Mouse (Mus musculus) ES-Bruce4 (cell line): ENCODE data around the gene Stra8. TPM values are rescaled to one million over a fixed set of nuclear protein-coding genes. Genes with fewer than 3 reads are reported as not detected.

Experiments used
- H3K27ac ChIP-seq: 2 replicates; pipeline ENCODE4 v1.5.1; 2012; ENCODE audit warnings: low read length, inconsistent platforms; ENCODE audit not compliant: insufficient read depth
- H3K27me3 ChIP-seq: 2 replicates; pipeline ENCODE4 v1.6.1; 2012; ENCODE audit warnings: mild to moderate bottlenecking, low read length, inconsistent platforms; ENCODE audit not compliant: control insufficient read depth, poor library complexity, insufficient read depth, severe bottlenecking
- H3K36me3 ChIP-seq: 2 replicates; pipeline ENCODE4 v1.6.1; 2012; ENCODE audit warnings: inconsistent platforms, mild to moderate bottlenecking, low read length, moderate library complexity; ENCODE audit not compliant: control insufficient read depth, poor library complexity, insufficient read depth, severe bottlenecking
- H3K4me1 ChIP-seq: one replicate; pipeline ENCODE4 v1.8.1; 2011; ENCODE audit warnings: low read length; ENCODE audit not compliant: control insufficient read depth, insufficient read depth
- H3K4me3 ChIP-seq: 2 replicates; pipeline ENCODE4 v1.5.1; 2011; ENCODE audit warnings: low read depth, mild to moderate bottlenecking, low read length
- H3K9ac ChIP-seq: 2 replicates; pipeline ENCODE4 v1.6.1; 2012; ENCODE audit warnings: low read depth, mild to moderate bottlenecking, inconsistent platforms; ENCODE audit not compliant: poor library complexity, severe bottlenecking
- H3K9me3 ChIP-seq: replicated peaks from 2 replicates; pipeline ENCODE4 v1.6.1; 2012; ENCODE audit warnings: mild to moderate bottlenecking, low read length, inconsistent platforms; ENCODE audit not compliant: control insufficient read depth, poor library complexity, insufficient read depth, severe bottlenecking
- CTCF ChIP-seq: IDR thresholded peaks from one replicate; pipeline ENCODE4 v1.8.1; 2011; ENCODE audit warnings: low read depth, low read length
- EP300 ChIP-seq: IDR thresholded peaks from 2 replicates; pipeline ENCODE4 v1.6.1; 2011; ENCODE audit warnings: low read depth, low read length; ENCODE audit not compliant: insufficient read depth
- POLR2A ChIP-seq: IDR thresholded peaks from one replicate; pipeline ENCODE4 v1.8.1; 2011; ENCODE audit warnings: low read length; ENCODE audit not compliant: insufficient read depth
- polyA plus RNA-seq: library from polyadenylated mRNA; stranded (reverse); fragments of >200 nt; gene quantifications from 2 replicates; pipeline ENCODE4 v1.2.4, GENCODE M21; 2011; ENCODE audit warnings: low read depth; ENCODE audit not compliant: missing spikeins, insufficient read depth, insufficient read length

Stra8 gene
- polyA plus RNA-seq, 1 experiment: 0.69 TPM

DNA sequence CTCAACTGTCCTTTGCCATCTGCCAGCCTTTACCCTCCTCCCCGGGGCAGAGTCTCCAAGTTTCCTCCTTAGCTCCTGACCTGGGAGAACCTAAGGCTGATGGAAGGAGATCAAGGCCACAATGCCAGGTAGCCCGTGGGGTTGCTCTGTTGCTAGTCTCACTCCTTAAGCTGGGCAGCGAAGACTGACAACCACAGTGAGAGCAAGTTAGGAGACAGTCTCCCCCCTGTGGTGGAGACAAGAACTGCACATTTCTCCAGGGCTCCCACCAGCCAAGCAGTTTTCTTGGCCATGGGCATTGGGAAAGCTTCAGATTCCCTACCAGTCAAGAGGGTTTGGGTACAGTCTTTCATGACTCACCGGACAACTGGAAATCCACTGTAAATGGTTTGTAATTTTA lies 7.2 kb downstream of the Stra8 start:
- Histone ChIP-seq H3K4me1 (no peaks in the 10 kb centered on the region), H3K27ac (no peak overlapping the region), H3K36me3 (no peaks in the 10 kb centered on the region), H3K4me3 (no peak overlapping the region), H3K9me3 (no peaks in the 10 kb centered on the region), H3K27me3 (no peaks in the 10 kb centered on the region), H3K9ac (no peak overlapping the region)
- TF ChIP-seq CTCF (peak; percentile 82), EP300 (no peak), POLR2A (no peak)

DNA sequence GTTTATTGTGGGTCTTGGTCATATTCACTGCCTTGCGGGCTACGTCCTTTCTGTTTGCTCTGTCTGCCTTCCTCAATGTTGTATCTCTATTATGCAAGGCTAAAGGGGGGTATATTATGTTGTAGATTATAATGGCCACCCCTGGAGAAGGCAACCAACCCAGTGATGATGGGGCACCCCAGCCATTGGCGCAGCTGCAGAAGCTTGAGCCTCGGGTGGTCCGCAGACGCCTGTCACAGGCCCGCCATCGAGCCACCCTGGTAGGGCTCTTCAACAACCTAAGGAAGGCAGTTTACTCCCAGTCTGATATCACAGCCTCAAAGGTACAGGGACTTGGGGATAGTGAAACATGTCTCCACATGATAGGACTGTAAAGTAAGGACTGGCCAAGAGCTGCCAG lies 7.6 kb downstream of the Stra8 start:
- no peak overlapping the region for H3K9ac ChIP-seq
- no peak overlapping the region for H3K27ac ChIP-seq
- no peaks in the 10 kb centered on the region for H3K36me3 ChIP-seq
- no peaks in the 10 kb centered on the region for H3K9me3 ChIP-seq
- no peak overlapping the region for H3K4me3 ChIP-seq
- TF ChIP-seq CTCF: no peak
- no peak for TF ChIP-seq POLR2A
- no peak for TF ChIP-seq EP300
- H3K27me3 ChIP-seq: no peaks in the 10 kb centered on the region
- H3K4me1 ChIP-seq: no peaks in the 10 kb centered on the region

DNA sequence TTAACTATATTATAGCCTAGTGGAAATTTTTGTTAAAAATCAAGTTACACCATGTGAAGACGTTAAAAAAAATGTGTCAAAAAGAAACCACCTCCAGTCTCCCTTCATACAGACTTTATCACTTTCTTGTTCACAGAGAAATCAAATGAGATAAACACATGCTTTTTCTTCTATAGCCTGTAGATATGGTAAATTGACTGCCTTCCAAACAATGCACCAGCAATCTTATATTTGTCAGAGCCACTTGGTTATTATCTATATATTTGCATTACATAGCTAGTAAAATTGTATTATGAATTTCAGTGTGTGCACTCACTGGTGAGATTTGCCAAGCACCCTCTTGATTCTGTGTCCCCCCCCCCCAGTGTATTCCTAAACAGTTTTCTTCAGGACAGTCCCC lies 12.7 kb downstream of the Stra8 start:
- no peak for TF ChIP-seq POLR2A
- TF ChIP-seq EP300: no peak
- no peak for TF ChIP-seq CTCF
- no peaks in the 10 kb centered on the region for H3K36me3 ChIP-seq
- H3K27ac ChIP-seq: no peak overlapping the region
- no peaks in the 10 kb centered on the region for H3K9me3 ChIP-seq
- no peaks in the 10 kb centered on the region for H3K27me3 ChIP-seq
- H3K4me1 ChIP-seq: no peaks in the 10 kb centered on the region
- no peak overlapping the region for H3K4me3 ChIP-seq
- no peak overlapping the region for H3K9ac ChIP-seq

DNA sequence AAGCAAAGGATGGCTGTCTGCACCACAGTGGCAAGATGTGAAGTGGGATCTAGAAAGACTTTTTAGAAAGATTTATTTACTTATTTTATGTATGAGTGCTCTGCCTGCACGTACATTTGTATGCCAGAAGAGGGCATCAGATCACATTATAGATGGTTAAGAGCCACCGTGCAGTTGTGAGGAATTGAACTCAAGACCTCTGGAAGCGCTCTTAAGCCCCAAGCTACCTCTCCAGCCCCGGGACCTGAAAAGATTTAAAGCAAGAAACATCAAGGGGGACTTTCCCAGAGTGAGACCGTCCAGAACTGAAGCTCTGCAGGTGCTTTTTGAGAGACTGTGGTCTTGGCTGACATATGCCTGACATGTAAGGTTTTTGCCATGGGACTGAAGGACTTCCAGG lies 16.8 kb downstream of the Stra8 start:
- TF ChIP-seq POLR2A (no peak), EP300 (no peak), CTCF (no peak)
- peaks cover 4% of the 10 kb centered on the region for H3K4me1 ChIP-seq
- H3K9me3 ChIP-seq: no peaks in the 10 kb centered on the region
- H3K27me3 ChIP-seq: no peaks in the 10 kb centered on the region
- no peak overlapping the region for H3K9ac ChIP-seq
- H3K36me3 ChIP-seq: no peaks in the 10 kb centered on the region
- no peak overlapping the region for H3K27ac ChIP-seq
- H3K4me3 ChIP-seq: no peak overlapping the region

DNA sequence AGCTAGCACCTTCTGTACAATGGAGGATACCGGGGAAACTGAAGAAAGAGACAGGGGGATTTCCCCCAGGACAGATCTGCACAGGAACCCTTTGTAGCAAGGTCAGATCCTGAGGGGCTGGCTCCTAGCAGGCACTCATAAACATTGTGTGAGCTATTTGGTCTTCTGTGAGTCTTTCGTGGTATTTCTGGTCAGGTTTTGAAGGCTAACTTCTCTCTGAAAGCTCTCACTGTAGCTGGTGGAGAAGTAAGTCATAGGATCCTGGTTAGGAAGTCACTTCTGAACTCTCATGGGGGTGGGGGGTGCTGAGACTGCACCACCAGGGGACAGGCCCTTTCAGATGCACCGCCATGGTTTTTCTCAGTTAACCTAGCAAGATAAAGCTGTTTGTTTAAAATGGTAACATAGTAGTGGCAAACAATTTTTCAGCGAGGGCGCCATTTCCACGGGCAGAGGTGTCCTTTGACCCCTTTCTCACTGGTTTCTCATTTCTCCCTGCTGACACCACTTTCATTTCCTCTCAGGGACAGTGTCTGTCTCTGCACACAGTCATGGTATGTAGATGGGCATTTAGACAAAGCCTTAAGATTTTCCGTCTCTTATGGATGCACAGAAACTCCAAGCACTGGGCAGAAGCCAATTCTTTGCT lies 18.4 kb downstream of the Stra8 start:
- Histone ChIP-seq H3K27me3 (no peaks in the 10 kb centered on the region), H3K27ac (no peak overlapping the region), H3K4me1 (peaks cover 8% of the 10 kb centered on the region), H3K9me3 (no peaks in the 10 kb centered on the region), H3K9ac (no peak overlapping the region), H3K4me3 (no peak overlapping the region), H3K36me3 (no peaks in the 10 kb centered on the region)
- TF ChIP-seq CTCF (no peak), EP300 (no peak)

DNA sequence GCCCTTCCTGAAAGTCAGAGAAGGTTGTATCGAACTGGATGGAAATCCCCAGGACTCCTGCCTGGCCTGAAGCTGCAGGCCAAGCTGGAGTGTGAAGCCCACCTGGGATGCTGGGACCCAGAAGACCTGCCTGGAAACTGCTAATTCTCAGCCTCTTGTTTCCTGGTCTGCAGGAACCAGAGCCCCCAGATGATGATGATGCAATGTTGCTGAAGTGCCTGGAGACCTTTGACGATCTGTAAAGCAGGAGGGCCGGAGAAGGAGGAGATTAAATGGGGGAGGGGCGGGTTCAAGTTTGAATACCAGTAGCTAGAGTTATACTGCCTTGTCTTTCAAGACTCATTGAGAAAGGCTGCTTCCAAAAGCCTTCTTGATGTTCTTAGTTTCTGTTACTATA lies 19.0 kb downstream of the Stra8 start:
- no peak overlapping the region for H3K27ac ChIP-seq
- H3K27me3 ChIP-seq: no peaks in the 10 kb centered on the region
- no peak overlapping the region for H3K4me3 ChIP-seq
- no peak for TF ChIP-seq CTCF
- TF ChIP-seq POLR2A: no peak
- TF ChIP-seq EP300: no peak
- no peaks in the 10 kb centered on the region for H3K9me3 ChIP-seq
- no peaks in the 10 kb centered on the region for H3K36me3 ChIP-seq
- no peak overlapping the region for H3K9ac ChIP-seq
- peaks cover 8% of the 10 kb centered on the region for H3K4me1 ChIP-seq
